Mouse (Mus musculus) CD4-positive, CD25-positive, alpha-beta regulatory T cell, adult 4 months (primary cell): ENCODE measurements around the gene Ldah. TPM values are rescaled to one million over a fixed set of nuclear protein-coding genes. Genes with fewer than 3 reads are reported as not detected.

Experiments
- ATAC-seq: one replicate; pipeline ENCODE4 v1.8.0; 2017
- polyA plus RNA-seq, 2 experiments: library from polyadenylated mRNA; unstranded; fragments of 100-300 nt; shearing (Covaris generic); gene quantifications; one replicate each; pipeline ENCODE4 v1.2.1; 2017

The Ldah gene
- polyA plus RNA-seq, 2 experiments from 2014 or later: 101 to 107 TPM

DNA sequence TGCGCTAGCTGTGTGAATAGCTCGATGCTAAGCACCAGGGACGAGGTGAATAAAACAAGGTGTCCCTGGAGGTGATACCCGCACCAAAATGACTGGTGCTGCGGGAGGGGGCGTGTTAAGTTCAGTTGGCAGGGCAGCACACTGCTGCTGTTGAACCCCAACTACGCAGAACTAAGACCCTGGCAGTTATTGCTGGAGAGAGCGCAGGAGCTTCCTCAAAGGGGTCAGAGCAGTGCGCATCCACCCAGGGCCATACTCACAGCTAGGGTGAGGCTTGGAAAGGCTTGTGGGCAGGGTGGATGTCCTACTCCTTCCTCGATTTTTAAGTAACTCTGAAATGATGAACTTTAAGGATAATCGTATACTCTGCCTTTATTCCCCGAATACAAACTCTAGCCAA is 105.9 kb downstream of the Ldah start:
- peak; percentile 50 for ATAC-seq

DNA sequence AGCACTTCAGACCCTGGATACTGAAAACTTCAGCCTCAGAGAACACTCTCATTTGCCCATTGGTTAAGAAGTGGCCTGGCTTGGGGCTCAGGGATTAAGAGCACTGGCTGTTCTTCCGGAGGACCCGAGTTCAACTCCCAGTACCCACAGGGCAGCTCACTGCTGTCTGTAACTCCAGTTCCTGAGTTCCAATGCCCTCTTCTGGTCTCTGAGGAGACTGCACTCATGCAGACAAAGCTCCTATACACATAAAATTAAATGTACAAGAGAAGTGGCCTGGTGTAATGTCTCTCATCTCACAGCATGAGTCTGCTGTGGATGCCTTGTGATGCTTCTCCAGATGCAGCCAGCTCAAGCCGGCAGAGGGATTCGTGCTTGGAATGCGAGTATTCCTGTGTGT is 108.6 kb downstream of the Ldah start:
- no peak for ATAC-seq

DNA sequence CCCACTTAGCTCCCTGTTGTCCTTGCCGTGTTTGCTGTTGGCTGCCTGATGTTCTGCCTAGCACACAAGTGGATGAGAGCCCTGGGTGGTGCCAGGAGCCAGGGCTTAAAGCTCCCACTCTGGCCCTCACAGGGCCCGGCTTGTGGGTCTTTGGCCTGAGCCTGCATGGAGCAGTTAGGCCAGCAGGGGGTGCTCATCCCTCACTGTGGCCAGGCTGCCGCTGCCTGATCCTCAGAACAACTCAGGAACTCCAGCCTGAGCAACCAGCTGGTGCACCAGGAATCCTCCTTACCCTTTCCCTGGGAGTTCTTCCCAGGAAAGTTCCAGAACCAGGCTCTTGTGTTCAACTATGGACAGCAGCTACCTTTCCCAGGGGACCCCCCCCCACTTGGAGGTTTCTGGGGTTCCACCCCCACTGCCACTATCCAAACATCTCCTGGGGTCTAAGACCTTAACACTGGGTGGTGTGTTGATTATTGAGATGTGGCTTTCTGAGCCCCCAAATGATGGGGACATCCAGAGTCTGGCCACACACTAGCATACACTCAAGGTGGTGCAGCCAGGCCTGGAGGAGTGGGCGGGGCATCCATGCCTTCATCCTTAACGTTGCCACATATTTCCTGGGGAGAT is 112.3 kb downstream of the Ldah start:
- peak; percentile 84 for ATAC-seq

DNA sequence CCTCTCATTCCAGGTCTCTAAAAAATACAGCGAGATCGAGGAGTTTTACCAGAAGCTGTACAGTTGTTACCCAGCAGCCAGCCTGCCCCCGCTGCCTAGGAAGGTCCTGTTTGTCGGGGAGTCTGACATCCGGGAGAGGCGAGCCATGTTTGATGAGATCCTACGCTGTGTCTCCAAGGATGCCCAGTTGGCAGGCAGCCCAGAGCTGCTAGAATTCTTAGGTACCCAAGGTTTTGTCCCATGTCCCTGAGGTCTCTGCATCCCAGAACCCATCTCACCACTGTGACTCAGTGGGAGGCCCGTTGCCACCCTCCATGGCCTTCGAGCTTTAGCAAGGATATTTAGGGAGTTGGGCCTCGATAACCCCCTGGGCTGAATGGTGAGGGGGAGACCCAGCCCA is 113.6 kb downstream of the Ldah start:
- no peak for ATAC-seq

DNA sequence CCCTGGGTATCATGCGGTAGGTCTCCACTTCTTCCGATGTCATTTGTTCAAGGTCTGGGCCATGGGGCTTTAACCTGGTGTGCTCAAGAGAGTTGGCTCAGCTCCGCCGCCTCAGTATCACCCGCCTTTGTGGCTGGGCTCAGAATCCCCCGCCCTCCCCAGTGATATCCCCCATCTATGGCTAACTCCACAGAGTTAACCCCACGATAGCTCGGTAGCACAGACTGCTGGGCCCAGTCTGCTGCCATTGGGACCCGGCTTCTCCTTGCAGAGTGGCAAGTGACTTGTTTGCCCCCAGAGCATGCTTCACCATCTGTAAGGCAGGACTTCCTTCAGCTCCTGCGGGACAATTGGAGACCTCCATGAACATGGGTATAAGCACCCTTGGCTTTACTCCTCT is 116.2 kb downstream of the Ldah start:
- ATAC-seq: no peak

DNA sequence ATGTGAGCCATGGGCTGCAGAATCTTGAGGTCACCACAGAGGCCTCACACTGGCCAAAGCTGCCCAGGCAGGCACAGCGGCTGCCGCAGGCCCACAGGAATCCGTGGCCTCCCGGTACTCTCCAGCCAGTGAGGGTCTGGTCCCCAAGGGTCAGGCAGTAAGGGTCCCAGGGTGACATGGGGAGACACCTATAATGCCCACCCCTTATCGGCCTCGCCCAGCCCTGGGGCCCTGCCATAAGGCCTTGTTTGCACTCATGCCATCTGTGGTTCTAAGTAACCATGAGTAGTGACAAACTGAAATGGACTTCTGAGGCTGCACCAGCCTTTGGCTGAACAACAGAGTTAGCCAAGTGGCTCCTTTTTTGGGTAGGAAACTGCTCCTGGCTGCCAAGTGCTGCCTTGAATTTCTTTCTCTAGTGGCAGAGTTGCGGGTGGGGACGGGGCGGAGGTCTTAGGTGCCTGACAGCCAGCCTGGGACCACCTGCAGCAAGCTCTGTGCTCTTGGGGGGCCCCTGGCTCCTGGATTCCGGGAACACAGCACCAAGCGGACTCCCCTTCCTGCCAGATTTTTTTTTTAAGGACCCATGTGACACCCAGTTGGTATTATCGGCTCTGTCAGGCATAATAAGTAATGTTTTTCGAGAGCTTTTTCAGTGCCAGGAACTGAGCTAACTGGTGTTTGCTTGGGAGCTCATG is 117.5 kb downstream of the Ldah start:
- ATAC-seq: no peak

DNA sequence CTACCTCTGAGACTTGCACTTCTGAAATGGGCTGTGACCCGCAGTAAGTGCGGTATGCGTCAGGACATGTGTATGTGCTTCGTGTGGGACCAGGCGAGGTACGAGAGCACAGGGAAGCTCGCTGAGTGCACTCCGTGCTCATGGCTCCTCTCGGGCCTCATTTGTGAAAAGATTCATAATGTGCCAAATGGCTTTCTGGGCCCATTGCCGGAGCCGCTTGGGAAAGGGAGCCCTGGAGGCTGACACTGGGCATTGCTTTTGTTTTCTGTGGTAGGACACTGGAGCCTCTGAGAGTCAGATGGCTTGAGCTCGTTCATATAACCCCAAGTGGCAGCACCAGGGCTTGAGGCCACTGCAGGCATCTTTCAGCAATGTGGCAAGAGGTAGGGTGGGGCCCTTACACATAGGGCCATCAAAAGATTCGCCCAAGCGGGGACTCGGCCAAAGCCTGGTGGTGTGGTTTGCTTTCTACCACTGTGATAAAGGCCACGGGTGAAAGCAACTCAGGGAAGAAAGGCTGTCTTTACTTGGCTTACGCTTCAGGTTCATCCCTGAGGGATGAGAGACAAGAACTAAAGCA is 118.1 kb downstream of the Ldah start:
- no peak for ATAC-seq

DNA sequence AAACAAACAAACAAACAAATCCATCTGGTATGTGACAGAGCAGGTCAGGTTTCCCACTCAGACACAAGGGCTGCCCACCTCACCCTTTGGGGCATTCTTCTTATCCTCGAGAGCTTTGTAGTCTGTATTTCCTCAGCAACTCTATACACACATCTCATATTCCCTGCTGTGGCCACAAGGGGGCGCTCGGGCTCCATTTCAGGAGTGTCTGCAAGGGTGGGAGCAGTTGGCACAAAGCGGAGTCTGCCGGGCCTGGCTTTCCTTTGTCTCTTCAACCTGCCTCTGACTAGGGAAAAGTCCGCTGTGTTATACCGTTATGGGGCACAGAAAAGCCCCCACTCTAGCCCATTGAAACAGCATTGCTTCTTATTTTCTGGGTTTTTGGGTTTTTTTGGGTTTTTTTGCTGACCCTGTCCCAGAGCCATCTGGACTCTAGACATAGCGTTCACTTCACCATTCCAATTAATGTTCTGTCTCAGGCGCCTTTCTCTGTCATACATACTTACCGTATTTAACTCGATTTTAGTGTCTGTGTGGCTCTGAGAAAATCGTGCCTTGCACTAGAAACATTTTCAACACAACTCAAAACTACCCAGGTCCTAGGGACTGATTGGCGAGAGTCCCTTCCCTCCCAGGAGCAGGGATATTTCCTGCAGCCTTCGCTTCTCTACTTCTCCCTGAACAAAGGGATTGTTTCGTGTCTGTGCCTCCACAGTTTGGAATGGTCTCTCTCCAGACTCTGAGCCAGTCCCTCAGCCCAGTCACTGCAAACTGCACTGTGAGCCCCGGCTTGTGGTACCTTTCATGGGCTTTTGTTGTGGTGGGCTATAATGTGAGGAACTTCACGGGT is 119.1 kb downstream of the Ldah start:
- ATAC-seq: peak; percentile 97

DNA sequence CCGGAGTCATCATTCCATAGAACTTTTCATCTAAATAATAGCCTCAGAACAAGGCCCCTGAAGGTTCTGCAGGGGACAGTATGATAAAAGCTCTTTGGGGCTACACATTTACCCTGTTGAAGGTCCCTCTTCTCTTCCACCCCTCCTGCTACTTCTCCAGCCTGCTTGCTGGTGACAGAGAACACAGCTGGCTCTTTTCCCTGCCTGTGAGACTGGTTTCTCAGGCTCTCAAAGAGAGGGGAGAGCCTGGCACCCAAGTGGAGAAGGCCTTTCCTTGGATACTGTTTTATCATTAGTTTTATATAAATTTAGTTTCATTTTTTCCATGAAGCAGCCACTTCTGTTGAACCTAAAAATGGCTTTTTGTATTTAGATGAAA is 119.8 kb downstream of the Ldah start:
- no peak for ATAC-seq

DNA sequence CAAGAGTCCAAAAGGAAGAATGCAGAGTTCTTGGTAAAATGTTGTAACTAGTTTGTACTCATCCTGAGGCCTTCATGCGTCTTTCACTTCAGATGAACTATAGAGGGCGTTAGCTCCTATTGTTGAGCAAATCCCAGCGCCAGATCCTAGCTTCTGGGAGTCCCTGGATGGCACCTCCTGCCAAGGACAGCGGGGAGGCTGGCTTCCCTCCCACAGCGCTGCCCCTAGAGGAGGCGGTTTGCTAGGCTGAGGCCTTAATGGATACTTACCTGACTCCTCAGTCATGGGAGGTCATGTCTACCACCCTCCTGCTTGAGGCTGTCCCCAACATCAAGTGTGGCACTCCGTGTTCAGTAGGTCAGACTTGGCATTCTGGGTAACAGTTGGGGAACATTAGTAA is 121.3 kb downstream of the Ldah start:
- ATAC-seq: no peak

DNA sequence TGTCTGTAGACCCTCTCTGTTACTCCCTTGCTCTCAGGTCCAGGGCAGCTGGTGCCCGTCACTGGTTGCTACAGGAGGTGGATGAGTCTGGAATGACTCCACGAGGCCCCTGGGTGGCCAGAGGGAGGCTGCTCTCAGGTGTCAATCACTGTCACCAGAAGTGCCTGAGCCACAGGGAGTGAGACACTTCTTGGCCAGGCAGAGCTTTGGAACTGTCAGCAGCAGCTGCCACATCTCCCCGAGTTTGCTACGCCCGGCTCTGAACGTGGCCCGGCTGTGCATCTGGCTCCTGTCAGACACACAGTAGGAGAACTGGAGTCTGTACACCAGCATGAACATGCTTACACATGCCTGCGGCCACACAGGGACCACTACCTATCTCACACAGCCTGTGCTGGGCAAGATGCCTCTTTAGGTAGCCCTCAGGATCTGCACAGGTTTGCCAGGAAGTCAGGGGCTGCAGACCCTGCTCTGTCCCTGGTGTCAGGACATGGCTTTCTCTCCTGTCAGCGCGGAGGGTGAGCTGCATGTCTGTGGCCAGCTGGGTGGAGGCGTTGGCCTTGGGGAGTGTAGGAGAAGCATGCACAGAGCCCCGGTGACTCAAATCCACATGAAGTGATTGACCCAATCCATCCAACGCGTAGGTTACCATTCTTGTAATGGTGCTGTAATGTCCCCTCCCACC is 123.7 kb downstream of the Ldah start:
- no peak for ATAC-seq

DNA sequence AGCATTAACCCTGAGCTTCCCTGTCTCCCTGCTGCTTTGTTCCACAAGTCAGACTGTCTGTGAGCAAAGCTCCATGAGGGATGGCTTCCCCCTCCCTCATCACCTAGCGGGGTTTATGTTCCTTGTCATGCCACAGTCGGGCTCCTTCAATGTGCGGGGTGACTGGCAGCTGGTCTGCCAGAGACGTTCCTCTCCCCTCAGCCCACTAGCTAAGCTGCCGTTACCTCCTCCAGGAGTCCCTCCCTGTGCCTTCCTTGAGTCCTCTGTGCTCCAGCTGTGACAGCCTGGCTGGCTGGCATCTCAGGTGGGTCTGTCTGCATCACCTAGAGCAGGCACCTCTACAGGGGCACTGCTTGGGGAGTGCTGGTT is 124.3 kb downstream of the Ldah start:
- ATAC-seq: no peak

DNA sequence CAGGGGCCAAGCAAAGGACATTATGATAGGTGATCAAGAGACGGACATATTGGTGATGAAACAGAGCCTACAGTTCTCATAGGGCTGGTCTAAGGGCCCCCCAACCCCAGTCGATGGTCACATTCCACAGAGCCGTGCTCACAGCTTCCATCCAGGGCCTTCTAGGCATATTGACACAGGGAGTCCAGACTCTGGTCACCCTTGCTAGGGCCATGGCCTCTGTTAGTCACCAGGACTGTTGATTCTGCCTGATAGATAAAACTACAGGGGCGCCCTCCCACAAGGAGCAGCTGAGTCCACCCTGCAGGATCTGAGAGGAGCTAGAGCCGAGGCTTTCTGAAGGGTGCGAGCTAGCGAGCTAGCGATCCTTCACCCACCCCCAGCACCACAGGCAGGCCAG is 125.7 kb downstream of the Ldah start:
- ATAC-seq: no peak

DNA sequence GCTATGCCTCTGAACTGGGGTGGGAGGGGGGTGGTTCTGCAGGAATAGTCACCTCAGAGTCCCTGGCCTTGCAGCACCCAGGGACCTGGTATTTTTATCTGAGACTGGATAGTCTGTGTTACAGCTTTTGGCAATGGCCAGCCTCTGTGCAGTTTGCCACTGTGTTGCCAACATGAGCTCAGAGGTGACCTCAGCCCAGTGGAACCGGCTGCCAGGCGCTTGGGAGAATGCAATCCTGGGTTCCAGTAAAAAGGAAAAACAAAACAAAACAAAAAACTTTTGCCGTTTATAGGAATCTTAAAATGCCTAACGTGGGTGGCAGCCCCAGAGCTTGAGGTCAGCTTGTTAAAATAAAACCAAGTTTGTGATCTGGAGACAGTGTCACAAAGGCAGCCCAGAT is 126.4 kb downstream of the Ldah start:
- ATAC-seq: no peak

Other genes with a start within 250 kb of the Ldah start
- gene Apob, start 230.5 kb upstream of the Ldah start, polyA plus RNA-seq: under 1 TPM in 1 of 2 experiments, not detected in 1; 0.12 TPM
- gene Gdf7, start 93.8 kb downstream of the Ldah start, polyA plus RNA-seq: not detected
- 10 to 100 TPM in 1 of 2 experiments, 1 to 10 TPM in 1; 5.6 to 13.0 TPM for gene Hs1bp3, start 105.3 kb downstream of the Ldah start, polyA plus RNA-seq